Mouse (Mus musculus): Measurements from ENCODE around the gene 4930435E12Rik. TPM values are rescaled to one million over a fixed set of nuclear protein-coding genes. Genes with fewer than 3 reads are reported as not detected.

4930435E12Rik gene
- polyA plus RNA-seq (2014; fragmentation: Illumina TruSeq; extraction: RNeasy Lipid Tissue Mini Kit (QIAGEN cat#74804); ENCODE audit: low read depth, low replicate concordance), result not detected

GRCm38 (mm10) chr16:38828649-38829048 is at the start of gene 4930435E12Rik:
TSS of gene 4930435E12Rik (minus strand) at chr16:38828749.

GRCm38 (mm10) chr16:38800091-38800490 is 28.5 kb downstream of the 4930435E12Rik start, which contains the start of gene Upk1b:
TSS of gene Upk1b (minus strand) at chr16:38800328.

Other genes starting within 250 kb of the 4930435E12Rik start
- 27.5 TPM for gene Arhgap31, start 115.5 kb downstream of the 4930435E12Rik start, polyA plus RNA-seq (2014; fragmentation: Illumina TruSeq; extraction: RNeasy Lipid Tissue Mini Kit (QIAGEN cat#74804); ENCODE audit: low read depth, low replicate concordance)
- 14.6 TPM for gene B4galt4, start 86.5 kb downstream of the 4930435E12Rik start, polyA plus RNA-seq (2014; fragmentation: Illumina TruSeq; extraction: RNeasy Lipid Tissue Mini Kit (QIAGEN cat#74804); ENCODE audit: low read depth, low replicate concordance)
- gene Upk1b, start 28.4 kb downstream of the 4930435E12Rik start, polyA plus RNA-seq (2014; fragmentation: Illumina TruSeq; extraction: RNeasy Lipid Tissue Mini Kit (QIAGEN cat#74804); ENCODE audit: low read depth, low replicate concordance), result 6.3 TPM
- gene Igsf11, start 63.9 kb upstream of the 4930435E12Rik start, polyA plus RNA-seq (2014; fragmentation: Illumina TruSeq; extraction: RNeasy Lipid Tissue Mini Kit (QIAGEN cat#74804); ENCODE audit: low read depth, low replicate concordance), result 0.24 TPM